Mouse (Mus musculus): Measurements from ENCODE around the gene Bms1. TPM values are rescaled to one million over a fixed set of nuclear protein-coding genes. Genes with fewer than 3 reads are reported as not detected.

Bms1 gene
- 25.1 and 31.6 TPM in 2 replicates for polyA plus RNA-seq (2014; fragmentation: Nextera tagmentation; extraction: Ambion mirVana)

DNA sequence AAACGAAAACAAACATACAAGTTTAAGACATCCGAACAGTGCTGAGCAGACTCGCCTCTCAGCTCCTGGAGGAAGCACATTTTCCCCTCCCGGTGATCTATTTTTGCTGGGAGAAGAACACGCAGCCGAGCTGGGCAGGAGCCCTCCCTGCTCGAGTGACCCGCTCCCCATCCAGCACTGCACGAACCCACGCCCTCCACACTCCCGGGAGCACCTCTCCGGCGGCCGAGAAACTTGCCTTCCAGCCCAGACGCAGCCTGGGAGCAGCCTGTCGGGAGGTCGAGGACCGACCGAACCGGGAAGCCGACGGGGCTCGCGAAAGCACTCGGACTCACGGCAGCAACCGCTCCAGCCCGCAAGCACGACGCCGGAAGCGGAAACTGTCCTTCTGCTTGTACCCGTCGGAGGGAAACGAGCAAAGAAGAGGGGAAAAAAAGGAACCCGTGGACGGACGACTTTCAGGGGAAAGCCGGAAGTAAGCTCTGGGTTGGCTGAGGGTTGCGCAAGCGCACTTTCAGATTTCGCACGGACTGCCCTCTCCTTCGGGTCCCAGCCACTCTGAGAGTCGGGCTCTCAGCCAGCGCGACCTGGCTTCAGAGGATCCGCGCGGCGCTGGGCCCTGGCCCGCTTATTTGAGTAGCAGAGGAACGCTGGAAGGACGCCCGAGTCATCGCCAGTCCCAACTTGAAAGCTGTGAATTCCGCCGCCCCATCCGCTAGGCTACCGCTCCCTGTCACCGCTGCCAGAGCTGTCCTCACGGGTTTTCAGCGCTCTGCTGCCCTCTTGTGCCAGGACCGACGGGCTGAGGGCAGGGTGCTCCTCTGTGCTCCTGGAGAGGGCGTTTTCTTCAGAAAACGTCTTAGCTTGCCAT lies at the start of gene Bms1:
TSS of gene Bms1 (minus strand) at position 425 of the 871 bp plus-strand sequence.
- Histone ChIP-seq H3K27me3 (ENCODE audit: control insufficient read depth, insufficient read depth, low read length) (no peaks in the 10 kb centered on the region), H3K4me3 (ENCODE audit: low read depth, low read length) (peak within 1 kb of the TSS; percentile 61), H3K9ac (ENCODE audit: low read depth, low read length) (peak within 1 kb of the TSS; percentile 75), H3K4me1 (ENCODE audit: control insufficient read depth, insufficient read depth, low read length) (peaks cover 3% of the 10 kb centered on the region; the same call in 1 of the 2 replicates), H3K27ac (ENCODE audit: low read depth, low read length) (0 out of 2 replicates have a peak within 1 kb of the TSS, but pooled peaks have one; percentile 16), H3K36me3 (ENCODE audit: control insufficient read depth, insufficient read depth, low read length) (peaks cover 6% of the 10 kb centered on the region; the same call in 1 of the 2 replicates), H3K4me2 (peak within 1 kb of the TSS; percentile 68), H3K9me3 (replicated peaks; ENCODE audit: control insufficient read depth, low read length) (no peaks in the 10 kb centered on the region)
- under 1% methylated on average over 67 of the region's 67 CpGs for WGBS (ENCODE audit: insufficient replicate concordance)
- ATAC-seq (replicated peaks; ENCODE audit: insufficient number of reproducible peaks, low FRiP score, low TSS enrichment): peak; percentile 93

DNA sequence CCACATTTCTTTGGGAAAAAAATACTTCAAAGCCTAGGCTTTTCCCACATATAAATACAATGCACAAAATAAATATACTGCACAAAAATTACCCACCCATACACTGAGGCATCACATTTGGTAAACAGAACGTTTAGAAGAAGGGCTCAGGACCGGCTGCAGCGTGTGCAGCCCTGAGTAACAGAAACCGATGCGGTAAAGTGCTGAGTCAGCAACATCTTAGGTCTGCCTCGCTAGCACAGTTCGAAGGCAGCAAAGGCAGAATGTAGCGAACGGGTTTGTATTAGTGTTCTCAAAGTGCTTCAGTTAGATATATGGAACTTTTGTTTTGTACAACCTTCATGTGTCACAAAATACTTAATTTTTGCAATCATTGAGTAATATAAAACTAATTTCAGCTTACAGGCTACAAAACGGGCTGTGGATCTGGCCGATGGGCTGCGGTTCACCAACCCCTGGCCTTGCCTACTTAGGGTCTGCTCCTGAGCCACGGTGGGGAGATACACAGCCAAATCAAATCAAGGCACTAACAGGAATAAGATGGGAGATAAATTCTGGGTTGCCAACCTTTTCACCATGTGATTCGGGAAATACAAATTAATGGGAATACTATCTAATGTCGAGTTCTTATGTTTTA lies 42.9 kb upstream of the Bms1 start:
- Histone ChIP-seq H3K27ac (ENCODE audit: low read depth, low read length) (no peak overlapping the region), H3K4me1 (ENCODE audit: control insufficient read depth, insufficient read depth, low read length) (no peaks in the 10 kb centered on the region), H3K9me3 (replicated peaks; ENCODE audit: control insufficient read depth, low read length) (no peaks in the 10 kb centered on the region), H3K9ac (ENCODE audit: low read depth, low read length) (no peak overlapping the region), H3K36me3 (ENCODE audit: control insufficient read depth, insufficient read depth, low read length) (peaks cover 4% of the 10 kb centered on the region; the same call in 1 of the 2 replicates), H3K27me3 (ENCODE audit: control insufficient read depth, insufficient read depth, low read length) (no peaks in the 10 kb centered on the region), H3K4me2 (no peak overlapping the region), H3K4me3 (ENCODE audit: low read depth, low read length) (no peak overlapping the region)
- no peak for ATAC-seq (replicated peaks; ENCODE audit: insufficient number of reproducible peaks, low FRiP score, low TSS enrichment)
- 79% methylated on average over 15 of the region's 15 CpGs for WGBS (ENCODE audit: insufficient replicate concordance)

DNA sequence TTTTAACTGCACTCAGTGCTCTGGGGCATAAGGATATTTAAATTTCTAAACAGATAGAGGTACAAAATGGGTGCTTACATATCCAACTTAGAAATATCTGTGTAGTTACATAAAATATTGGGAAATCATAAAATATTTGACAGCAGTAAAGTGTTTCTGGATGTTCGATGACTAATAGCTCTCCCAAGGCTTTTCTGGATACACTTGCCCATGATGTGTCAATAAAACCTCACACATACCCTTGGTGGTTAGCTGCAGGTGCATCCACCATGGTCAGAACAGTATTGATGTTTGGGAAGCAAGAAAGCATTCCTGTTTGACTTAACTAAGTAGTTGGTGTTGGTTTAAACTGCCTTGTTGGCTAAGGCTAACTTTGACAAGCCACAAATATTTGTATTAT lies 38.5 kb upstream of the Bms1 start:
- Histone ChIP-seq H3K9ac (ENCODE audit: low read depth, low read length) (no peak overlapping the region), H3K27ac (ENCODE audit: low read depth, low read length) (no peak overlapping the region), H3K36me3 (ENCODE audit: control insufficient read depth, insufficient read depth, low read length) (0 out of 2 replicates have a peak, but pooled peaks cover 2% of the 10 kb centered on the region), H3K4me2 (no peak overlapping the region), H3K4me1 (ENCODE audit: control insufficient read depth, insufficient read depth, low read length) (peaks cover 2% of the 10 kb centered on the region; the same call in 1 of the 2 replicates), H3K4me3 (ENCODE audit: low read depth, low read length) (no peak overlapping the region), H3K27me3 (ENCODE audit: control insufficient read depth, insufficient read depth, low read length) (no peaks in the 10 kb centered on the region), H3K9me3 (replicated peaks; ENCODE audit: control insufficient read depth, low read length) (no peaks in the 10 kb centered on the region)
- WGBS (ENCODE audit: insufficient replicate concordance): 83% methylated on average over 1 of the region's 1 CpGs
- no peak for ATAC-seq (replicated peaks; ENCODE audit: insufficient number of reproducible peaks, low FRiP score, low TSS enrichment)

DNA sequence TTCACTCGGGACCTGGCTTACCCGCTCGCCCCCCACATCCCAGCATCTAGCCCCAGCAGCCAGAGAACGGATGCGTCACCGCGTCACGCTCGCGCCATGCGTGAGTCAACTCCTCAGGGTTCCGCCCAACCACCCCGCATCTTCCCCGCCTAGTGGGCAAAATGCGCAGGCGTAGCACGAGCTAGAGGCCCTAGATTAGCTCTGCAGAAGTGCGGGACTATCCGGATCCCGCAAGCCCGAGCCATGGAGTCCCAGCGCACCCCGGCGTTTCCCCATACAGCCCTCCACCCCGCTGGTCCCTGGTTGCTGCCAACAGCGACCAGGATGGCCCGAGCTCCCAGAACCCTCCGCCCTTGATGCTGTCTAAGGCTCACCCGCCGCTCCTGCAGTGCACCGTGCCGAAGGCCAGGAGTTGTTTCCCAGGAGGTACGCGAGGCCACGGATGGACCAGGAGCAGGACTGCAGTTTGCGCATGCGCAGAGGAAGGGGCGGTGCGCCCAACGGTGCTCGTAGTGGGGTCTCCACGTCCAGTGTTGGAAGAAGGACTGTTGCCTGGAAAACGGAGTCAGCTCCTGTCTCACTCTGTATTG lies 35.9 kb upstream of the Bms1 start, which contains the start of gene Zfp248:
TSS of gene Zfp248 (minus strand) at position 487 of the 590 bp plus-strand sequence.
- no peaks in the 10 kb centered on the region for H3K36me3 ChIP-seq (ENCODE audit: control insufficient read depth, insufficient read depth, low read length)
- WGBS (ENCODE audit: insufficient replicate concordance): under 1% methylated on average over 43 of the region's 43 CpGs
- peak; percentile 90 for ATAC-seq (replicated peaks; ENCODE audit: insufficient number of reproducible peaks, low FRiP score, low TSS enrichment)
- H3K27me3 ChIP-seq (ENCODE audit: control insufficient read depth, insufficient read depth, low read length): no peaks in the 10 kb centered on the region
- H3K27ac ChIP-seq (ENCODE audit: low read depth, low read length): peak within 1 kb of the TSS; percentile 89
- H3K4me1 ChIP-seq (ENCODE audit: control insufficient read depth, insufficient read depth, low read length): peaks cover 2% of the 10 kb centered on the region; the same call in 1 of the 2 replicates
- H3K9ac ChIP-seq (ENCODE audit: low read depth, low read length): peak within 1 kb of the TSS; percentile 92
- peak within 1 kb of the TSS; percentile 80 for H3K4me3 ChIP-seq (ENCODE audit: low read depth, low read length)
- H3K4me2 ChIP-seq: peak within 1 kb of the TSS; percentile 86
- no peaks in the 10 kb centered on the region for H3K9me3 ChIP-seq (replicated peaks; ENCODE audit: control insufficient read depth, low read length)

DNA sequence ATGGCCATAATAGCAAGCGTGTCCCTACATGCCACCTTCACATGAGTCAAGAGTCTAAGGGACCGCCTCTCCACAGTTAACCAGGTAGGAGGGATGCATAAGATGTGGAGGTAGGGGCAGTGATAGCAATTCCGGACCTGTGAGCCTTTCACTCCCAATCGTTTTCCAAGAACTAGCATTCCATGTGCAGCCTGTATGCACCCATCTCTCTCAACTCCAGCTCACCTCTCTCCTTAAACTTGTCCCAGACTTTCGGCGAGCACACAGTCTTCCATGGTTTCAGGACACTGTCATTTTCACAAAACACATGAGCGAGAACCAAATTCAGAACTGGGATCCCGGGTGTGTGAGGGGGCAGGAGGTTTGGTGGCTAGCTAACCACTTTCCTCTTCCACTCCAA lies 35.2 kb upstream of the Bms1 start:
- ATAC-seq (replicated peaks; ENCODE audit: insufficient number of reproducible peaks, low FRiP score, low TSS enrichment): no peak
- Histone ChIP-seq H3K36me3 (ENCODE audit: control insufficient read depth, insufficient read depth, low read length) (no peaks in the 10 kb centered on the region), H3K9ac (ENCODE audit: low read depth, low read length) (peak overlapping the region; percentile 92), H3K4me3 (ENCODE audit: low read depth, low read length) (peak overlapping the region; percentile 80), H3K4me1 (ENCODE audit: control insufficient read depth, insufficient read depth, low read length) (peaks cover 2% of the 10 kb centered on the region; the same call in 1 of the 2 replicates), H3K27ac (ENCODE audit: low read depth, low read length) (no peak overlapping the region), H3K27me3 (ENCODE audit: control insufficient read depth, insufficient read depth, low read length) (no peaks in the 10 kb centered on the region), H3K4me2 (peak overlapping the region; percentile 86), H3K9me3 (replicated peaks; ENCODE audit: control insufficient read depth, low read length) (no peaks in the 10 kb centered on the region)
- WGBS (ENCODE audit: insufficient replicate concordance): 41% methylated on average over 8 of the region's 8 CpGs

DNA sequence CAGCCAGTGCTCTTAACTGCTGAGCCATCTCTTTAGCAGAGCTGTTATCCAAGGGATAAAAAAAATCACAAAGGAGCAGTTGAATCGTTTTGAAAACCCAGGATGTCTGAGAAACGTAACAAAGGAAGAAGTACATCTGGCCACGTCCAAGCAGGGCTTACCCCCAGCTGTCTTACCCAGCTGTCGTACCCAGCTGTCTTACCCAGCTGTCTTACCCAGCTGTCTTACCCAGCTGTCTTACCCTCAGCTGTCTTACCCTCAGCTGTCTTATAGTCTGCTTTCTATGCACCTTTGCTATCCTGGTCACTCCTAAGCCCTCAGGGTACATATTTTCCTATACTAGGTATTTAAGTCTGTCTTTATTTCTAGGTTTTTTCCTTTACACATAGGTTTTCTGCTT lies 12.2 kb upstream of the Bms1 start:
- no peak overlapping the region for H3K9ac ChIP-seq (ENCODE audit: low read depth, low read length)
- peaks cover 27% of the 10 kb centered on the region for H3K36me3 ChIP-seq (ENCODE audit: control insufficient read depth, insufficient read depth, low read length)
- WGBS (ENCODE audit: insufficient replicate concordance): 93% methylated on average over 4 of the region's 4 CpGs
- H3K4me1 ChIP-seq (ENCODE audit: control insufficient read depth, insufficient read depth, low read length): no peaks in the 10 kb centered on the region
- ATAC-seq (replicated peaks; ENCODE audit: insufficient number of reproducible peaks, low FRiP score, low TSS enrichment): no peak
- peaks cover 13% of the 10 kb centered on the region for H3K9me3 ChIP-seq (replicated peaks; ENCODE audit: control insufficient read depth, low read length)
- H3K4me2 ChIP-seq: no peak overlapping the region
- no peaks in the 10 kb centered on the region for H3K27me3 ChIP-seq (ENCODE audit: control insufficient read depth, insufficient read depth, low read length)
- H3K27ac ChIP-seq (ENCODE audit: low read depth, low read length): no peak overlapping the region
- no peak overlapping the region for H3K4me3 ChIP-seq (ENCODE audit: low read depth, low read length)

DNA sequence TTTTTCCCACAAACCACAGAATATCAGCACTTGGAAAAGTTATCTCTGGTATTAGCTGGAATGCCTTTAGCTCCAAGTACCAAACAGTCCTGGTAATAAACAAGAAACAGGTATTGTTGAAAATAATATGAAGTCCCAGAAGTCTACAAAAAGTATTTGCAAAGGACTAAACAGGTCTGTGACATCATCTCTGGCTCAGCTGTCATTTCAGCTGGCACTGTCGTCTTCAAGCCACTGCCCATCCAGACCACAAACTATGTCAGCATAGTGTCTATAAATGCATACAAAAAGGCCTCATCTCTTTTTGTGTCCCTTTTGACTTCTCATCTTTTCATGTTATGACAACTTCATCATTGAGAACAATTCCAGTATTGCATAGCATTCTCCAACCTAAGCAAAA lies 7.4 kb upstream of the Bms1 start:
- no peaks in the 10 kb centered on the region for H3K27me3 ChIP-seq (ENCODE audit: control insufficient read depth, insufficient read depth, low read length)
- no peak overlapping the region for H3K4me3 ChIP-seq (ENCODE audit: low read depth, low read length)
- no peak for ATAC-seq (replicated peaks; ENCODE audit: insufficient number of reproducible peaks, low FRiP score, low TSS enrichment)
- H3K9ac ChIP-seq (ENCODE audit: low read depth, low read length): no peak overlapping the region
- H3K9me3 ChIP-seq (replicated peaks; ENCODE audit: control insufficient read depth, low read length): peaks cover 13% of the 10 kb centered on the region
- no peak overlapping the region for H3K27ac ChIP-seq (ENCODE audit: low read depth, low read length)
- no peak overlapping the region for H3K4me2 ChIP-seq
- WGBS (ENCODE audit: insufficient replicate concordance): 92% methylated on average over 1 of the region's 1 CpGs
- no peaks in the 10 kb centered on the region for H3K4me1 ChIP-seq (ENCODE audit: control insufficient read depth, insufficient read depth, low read length)
- peaks cover 25% of the 10 kb centered on the region for H3K36me3 ChIP-seq (ENCODE audit: control insufficient read depth, insufficient read depth, low read length)

DNA sequence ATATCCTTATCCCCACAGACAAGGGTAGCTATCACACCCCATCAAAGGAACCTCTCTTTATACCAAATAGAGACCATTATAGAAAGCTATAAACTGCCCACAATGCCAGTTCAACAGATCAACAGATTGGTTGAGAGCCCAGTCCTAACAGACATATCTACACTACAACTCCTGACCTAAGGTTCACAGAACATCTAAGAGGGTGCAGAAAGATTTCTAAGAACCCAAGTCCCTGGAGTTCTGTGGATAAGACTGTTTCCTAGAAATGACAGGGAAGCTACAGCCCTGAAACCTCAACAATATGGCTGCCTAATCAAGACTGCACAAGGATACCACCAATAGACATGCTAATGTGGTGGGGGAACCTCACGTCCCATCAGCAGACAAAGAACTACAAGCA lies 8.8 kb downstream of the Bms1 start:
- Histone ChIP-seq H3K27me3 (ENCODE audit: control insufficient read depth, insufficient read depth, low read length) (no peaks in the 10 kb centered on the region), H3K27ac (ENCODE audit: low read depth, low read length) (no peak overlapping the region), H3K36me3 (ENCODE audit: control insufficient read depth, insufficient read depth, low read length) (peaks cover 28% of the 10 kb centered on the region), H3K9me3 (replicated peaks; ENCODE audit: control insufficient read depth, low read length) (no peaks in the 10 kb centered on the region), H3K4me1 (ENCODE audit: control insufficient read depth, insufficient read depth, low read length) (no peaks in the 10 kb centered on the region), H3K9ac (ENCODE audit: low read depth, low read length) (no peak overlapping the region), H3K4me2 (no peak overlapping the region), H3K4me3 (ENCODE audit: low read depth, low read length) (no peak overlapping the region)
- ATAC-seq (replicated peaks; ENCODE audit: insufficient number of reproducible peaks, low FRiP score, low TSS enrichment): no peak
- 77% methylated on average over 1 of the region's 1 CpGs for WGBS (ENCODE audit: insufficient replicate concordance)
